Mouse (Mus musculus): ENCODE results near the gene Pgap2.
"Not testable (repeated sequence)": the region's sequence is repeated elsewhere in the genome, so short reads cannot be mapped to it uniquely, and the experiment has no call there.

Gene Pgap2

GRCm38 (mm10) chr7:102242917-102243316 lies 32.9 kb downstream of the Pgap2 start:
- no peak for DNase-seq

DNA sequence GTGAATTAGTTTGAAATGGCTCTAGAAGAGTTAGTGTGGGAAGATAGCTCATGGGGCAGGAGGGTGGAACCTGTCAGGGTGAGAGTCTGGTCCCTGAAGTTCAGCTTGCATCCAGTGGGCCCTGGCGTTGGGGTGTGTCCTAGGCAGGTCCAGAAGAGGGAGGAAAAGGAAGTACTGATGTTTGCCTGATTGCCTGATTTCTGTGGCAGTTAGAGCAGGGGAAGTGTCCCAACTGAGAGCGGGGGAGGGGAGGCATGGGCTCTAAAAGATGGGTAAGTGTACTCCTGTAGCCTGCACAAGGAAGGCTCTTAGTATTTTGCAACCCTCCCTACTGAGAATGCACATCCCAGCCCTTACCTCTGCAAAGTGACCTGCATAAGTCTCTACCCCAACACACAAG lies 33.9 kb downstream of the Pgap2 start:
- DNase-seq = peak in 1 of 2 experiments; percentile 21

GRCm38 (mm10) chr7:102244782-102245535 lies 35.0 kb downstream of the Pgap2 start:
- peak in 1 of 2 experiments; percentile 14 for DNase-seq

GRCm38 (mm10) chr7:102245775-102246174 lies 35.8 kb downstream of the Pgap2 start:
- no peak for DNase-seq

DNA sequence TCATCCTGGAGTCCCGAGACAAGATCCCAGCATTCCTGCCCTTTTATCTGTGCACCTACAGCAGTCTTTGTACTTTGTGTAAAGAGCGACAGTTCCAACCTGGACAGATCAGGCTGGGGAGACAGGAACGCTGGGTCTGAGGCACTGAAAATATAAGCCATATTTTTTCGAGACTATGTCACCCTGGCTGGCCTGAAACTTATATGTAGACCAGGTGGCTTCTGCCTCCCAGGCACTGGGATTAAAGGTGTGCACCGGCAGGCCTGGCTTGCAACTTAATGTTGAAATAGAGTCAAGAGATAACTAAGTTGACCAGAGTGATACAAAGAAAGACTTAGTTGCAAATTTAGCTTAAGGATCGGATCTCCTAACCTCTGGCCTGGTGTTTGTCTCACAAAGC lies 36.3 kb downstream of the Pgap2 start:
- no peak for DNase-seq

GRCm38 (mm10) chr7:102246956-102247797 lies 37.2 kb downstream of the Pgap2 start:
- peak in 1 of 2 experiments; percentile 10 for DNase-seq

- DNase-seq = no peak
Measured at GRCm38 (mm10) chr7:102248691-102249404, 38.8 kb downstream of the Pgap2 start.

DNA sequence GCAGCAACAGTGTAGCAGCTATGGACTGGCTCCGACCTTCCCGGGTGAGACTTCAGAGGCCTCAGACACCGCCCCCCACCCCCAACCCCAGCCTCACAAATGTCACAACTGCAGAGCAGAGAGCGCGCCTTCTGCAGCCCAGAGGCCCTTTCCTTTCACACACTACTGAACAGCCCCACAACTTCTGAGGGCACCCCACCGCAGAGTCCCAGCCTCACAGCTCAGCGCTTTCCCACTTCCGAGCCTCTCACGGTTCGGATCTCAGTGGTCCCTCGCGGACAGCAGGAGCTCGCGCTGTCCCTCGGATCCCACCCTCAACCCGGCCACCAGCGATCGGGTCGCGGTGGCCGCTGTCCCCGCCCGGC lies 39.5 kb downstream of the Pgap2 start:
- DNase-seq = no peak

GRCm38 (mm10) chr7:102249896-102250630 lies 40.1 kb downstream of the Pgap2 start:
- DNase-seq = peak; percentile 68 to 70

DNA sequence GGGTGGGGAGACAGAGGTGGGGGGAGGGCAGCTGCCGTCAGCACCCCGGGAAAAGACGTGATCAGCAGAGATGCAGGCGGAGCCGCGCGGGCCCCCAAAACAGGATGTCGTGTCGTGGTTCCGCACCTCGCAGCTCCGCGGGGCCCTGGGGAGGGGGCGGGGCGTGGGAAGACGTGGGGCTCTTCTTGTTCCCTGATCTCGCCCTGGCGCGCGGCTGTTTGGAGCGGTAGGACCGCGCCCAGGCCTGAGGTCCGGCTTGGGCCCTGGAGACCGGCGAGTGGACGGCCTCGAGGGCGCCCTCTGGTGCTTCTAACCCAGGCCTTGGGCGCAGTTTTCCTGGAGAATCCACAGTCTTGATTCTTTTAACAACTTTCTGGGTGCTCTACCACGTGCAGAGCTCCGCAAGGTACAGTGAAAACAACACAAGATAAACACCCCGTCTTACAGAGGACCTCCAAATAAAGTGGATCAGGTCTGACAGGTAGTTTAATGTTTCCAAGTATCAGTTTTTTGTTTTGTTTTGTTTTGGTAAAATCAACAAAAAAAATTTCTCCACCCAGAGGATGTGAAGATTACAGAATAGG lies 40.7 kb downstream of the Pgap2 start:
- peak; percentile 89 to 94 for DNase-seq

- no peak for DNase-seq
Measured at GRCm38 (mm10) chr7:102253631-102254030, 43.6 kb downstream of the Pgap2 start.

GRCm38 (mm10) chr7:102255954-102256353 lies 45.9 kb downstream of the Pgap2 start, which contains the start of gene Rhog:
Gene Rhog (minus strand): TSS chr7:102256054.
- DNase-seq = no peak

GRCm38 (mm10) chr7:102256636-102257035 lies 46.6 kb downstream of the Pgap2 start:
- DNase-seq = no peak

DNA sequence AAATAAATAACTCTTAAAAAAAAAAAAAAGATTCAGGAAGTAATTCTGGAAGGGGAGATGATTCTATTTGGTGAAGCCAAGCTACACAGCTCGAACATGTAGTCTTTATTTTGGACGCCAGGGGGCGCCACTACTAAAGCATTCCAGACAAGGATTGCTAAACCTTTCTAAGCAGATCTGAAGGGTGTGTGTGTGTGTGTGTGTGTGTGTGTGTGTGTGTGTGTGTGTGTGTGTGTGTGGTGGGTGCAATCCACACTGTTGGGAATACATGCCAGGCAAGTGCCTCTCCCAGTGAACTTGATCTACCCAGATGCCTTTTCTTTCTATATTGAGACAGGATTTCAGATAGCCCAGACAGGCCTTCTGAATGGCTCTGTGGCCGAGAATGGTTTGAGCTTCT lies 48.2 kb downstream of the Pgap2 start:
- peak; percentile 54 to 84 for DNase-seq

DNA sequence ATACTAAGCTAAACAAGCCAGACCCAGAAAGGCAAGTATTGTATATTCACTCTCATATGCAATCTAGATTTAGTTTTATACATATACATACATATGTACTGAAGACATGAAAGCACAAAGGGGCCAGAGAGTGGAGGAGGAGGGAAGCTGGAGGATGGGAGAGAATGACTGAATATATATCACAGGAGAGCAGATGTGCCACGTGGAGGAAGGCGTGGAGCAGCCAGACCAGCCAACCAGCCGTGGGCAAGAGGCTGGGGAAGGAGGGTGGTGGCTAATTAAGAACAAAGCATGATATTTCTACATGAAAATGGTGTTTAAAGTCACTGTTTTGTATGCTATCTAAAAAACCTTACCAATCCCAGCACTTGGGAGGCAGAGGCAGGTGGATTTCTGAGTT lies 48.7 kb downstream of the Pgap2 start:
- DNase-seq = no peak

DNA sequence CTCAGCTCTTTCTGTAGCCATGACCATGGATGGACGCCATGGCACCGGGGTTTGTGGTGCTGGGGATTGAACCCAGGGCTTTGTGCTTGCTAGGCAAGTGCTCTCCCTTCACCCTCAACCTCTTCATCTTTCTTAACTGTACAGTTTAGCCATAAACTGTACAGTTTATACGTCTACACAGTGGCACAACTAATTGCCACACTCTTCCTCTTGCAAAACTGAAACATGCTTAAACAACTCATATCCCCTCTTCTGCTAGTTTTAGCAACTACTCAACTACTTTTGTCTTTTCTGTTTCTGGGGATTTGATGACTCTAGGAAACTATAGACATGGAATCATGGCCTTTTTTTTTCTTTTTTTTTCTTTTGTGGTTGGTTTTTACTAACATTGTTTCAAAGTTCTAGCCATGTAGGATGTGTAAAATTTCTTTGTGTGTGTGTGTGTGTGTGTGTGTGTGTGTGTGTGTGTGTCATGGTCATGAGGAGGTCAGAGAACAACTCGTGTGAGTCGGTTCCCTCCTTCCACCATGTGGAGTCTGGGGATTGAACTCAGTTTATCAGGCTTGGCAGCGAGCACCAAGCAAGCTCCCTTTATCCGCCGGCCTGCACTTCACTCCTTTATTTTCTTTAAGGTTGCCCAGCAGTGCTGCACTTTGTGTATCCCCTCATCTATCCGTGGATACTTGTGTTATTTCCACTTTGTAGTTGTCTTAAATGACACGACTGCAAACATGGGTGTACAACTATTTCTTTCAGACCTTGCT lies 49.9 kb downstream of the Pgap2 start:
- DNase-seq = no peak

DNA sequence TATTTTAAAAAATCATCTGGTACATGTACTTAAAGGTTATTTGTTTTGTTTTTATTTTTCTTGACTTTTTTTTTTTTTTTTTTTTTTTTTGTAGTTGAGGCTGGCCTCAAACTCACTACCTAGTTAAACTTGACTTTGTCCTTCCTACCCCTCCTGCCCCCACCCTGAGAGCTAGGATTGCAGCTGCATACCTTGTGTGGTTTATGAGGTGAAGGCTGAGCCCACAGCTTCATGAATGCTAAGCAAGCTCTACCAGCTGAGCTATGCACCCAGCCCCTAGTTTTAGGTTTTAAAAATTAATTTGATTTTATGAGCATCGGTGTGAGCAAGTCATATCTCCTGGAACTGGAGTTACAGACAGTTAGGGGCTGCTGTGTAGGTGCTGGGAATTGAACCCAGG lies 50.5 kb downstream of the Pgap2 start:
- no peak for DNase-seq

GRCm38 (mm10) chr7:102263020-102263419 lies 53.0 kb downstream of the Pgap2 start:
- DNase-seq = no peak

GRCm38 (mm10) chr7:102266021-102266400 lies 56.0 kb downstream of the Pgap2 start:
- not testable (repeated sequence) for DNase-seq

DNA sequence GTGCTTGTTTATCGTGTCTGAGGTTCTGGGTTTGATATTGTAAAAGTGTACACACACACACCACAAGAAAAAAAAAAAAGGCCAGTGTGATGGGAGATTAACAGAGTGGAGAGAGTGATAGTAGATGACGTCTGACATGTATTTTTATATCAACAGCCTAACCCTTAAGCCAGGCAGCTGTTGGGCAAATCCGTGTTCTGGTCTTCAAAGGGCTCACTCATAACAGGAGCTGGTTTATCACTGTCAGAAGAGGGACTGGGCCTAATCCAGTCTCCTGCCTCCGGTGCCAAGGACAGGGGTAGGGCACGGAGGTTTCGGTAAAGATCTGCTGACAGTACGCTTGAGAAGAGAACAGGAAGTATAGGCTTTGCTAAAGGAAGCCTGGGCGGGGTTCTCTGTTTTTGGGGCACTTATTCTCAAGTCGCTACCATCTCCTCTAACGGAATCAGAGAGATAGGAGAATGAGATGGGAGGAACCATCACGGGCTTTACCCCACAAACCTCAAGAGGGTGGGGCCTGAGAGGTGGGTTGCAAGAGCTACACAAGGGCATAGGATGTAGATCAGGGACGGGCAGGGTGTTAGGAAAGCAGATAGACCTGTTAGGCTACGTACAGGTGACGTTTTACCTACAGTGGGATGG lies 56.5 kb downstream of the Pgap2 start:
- DNase-seq = no peak

DNA sequence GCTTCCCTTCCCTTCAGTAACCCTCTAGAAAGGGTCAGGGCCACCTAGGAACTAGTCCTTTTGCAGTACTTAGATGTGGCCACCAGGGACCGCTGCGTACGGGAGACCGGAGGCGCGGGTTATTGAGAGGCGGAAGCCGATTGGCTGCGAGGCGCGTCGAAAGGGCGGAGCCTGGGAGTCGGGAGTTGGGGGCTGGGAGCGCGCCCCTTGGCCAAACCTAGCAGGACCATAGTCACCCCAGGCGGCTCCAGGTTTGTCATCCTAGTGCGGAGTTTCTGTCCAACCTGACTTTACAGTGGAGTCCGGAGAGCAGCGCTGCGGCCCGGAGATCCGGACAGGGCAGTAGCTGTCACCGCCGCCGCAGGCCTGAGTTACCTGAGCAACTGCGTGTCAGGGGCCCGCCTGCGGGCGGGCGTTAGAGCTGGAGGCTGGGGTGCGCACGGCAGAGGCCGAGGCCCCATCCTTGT lies 57.1 kb downstream of the Pgap2 start:
- DNase-seq = peak; percentile 90 to 94
